Mouse (Mus musculus): ENCODE results near the gene Wscd1. TPM values are rescaled to one million over a fixed set of nuclear protein-coding genes. Genes with fewer than 3 reads are reported as not detected.
A peak's percentile ranks its signal among the peaks of the same experiment; 100 is the strongest.

Wscd1 gene
- polyA plus RNA-seq, 1 experiment from 2014 or later = 50.6 TPM

DNA sequence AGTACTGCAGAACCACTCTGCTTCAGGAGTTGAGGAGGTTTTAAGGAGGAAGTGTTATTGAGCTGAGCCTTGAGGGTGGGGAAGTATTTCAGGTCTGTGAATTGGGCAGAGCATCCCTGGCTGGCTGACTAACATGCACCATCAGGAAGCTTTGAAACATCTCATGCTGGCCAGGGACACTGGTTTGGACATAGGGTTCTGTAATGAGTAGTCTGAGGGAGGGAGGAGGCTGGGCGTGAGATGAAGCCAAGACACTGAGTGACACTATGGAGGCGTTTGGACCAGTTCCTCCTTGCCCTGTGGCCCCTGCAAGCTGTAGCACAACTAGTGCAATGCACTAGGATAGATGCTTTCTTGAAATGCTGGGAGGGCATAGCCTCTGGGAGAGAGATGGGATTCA, 5.4 kb downstream of the Wscd1 start:
- peak overlapping the region; percentile 87 for H3K27ac ChIP-seq (replicated peaks)
- ATAC-seq (ENCODE audit: low read depth) = no peak
- peak overlapping the region; percentile 85 for H3K4me2 ChIP-seq
- H3K27me3 ChIP-seq = no peaks in the 10 kb centered on the region
- peaks cover 88% of the 10 kb centered on the region for H3K4me1 ChIP-seq (replicated peaks)
- 57% methylated on average over 2 of the region's 2 CpGs for WGBS
- H3K4me3 ChIP-seq = no peak overlapping the region
- no peak overlapping the region for H3K9ac ChIP-seq
- no peaks in the 10 kb centered on the region for H3K9me3 ChIP-seq
- peaks cover 6% of the 10 kb centered on the region; the same call in 1 of the 2 replicates for H3K36me3 ChIP-seq

DNA sequence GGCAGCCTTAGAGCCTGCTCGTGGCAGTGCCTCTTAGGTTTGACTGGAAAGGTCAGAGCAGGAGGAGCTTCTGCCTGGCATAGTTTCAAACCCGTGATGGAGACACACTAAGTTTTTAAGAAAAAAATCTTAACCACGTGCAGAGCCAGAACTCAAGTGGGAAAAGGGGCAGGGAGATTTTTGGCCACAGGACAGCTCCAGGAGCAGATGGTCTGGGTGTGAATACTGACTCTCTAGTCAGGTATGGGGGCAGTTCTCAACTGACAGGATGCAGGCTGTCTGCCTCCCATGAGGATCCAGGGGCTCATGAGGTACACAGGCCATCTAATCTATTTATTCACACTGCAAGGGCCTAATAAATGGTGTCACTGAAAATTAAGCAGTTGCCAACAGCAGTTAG, 6.6 kb downstream of the Wscd1 start:
- peaks cover 9% of the 10 kb centered on the region; the same call in 1 of the 2 replicates for H3K36me3 ChIP-seq
- H3K4me2 ChIP-seq = 0 out of 2 replicates have a peak overlapping the region, but pooled peaks have one; percentile 5
- no peaks in the 10 kb centered on the region for H3K27me3 ChIP-seq
- ATAC-seq (ENCODE audit: low read depth) = no peak
- no peak overlapping the region for H3K4me3 ChIP-seq
- peak overlapping the region; percentile 87 for H3K27ac ChIP-seq (replicated peaks)
- H3K4me1 ChIP-seq (replicated peaks) = peaks cover 95% of the 10 kb centered on the region
- 37% methylated on average over 3 of the region's 3 CpGs for WGBS
- H3K9ac ChIP-seq = no peak overlapping the region
- no peaks in the 10 kb centered on the region for H3K9me3 ChIP-seq

GRCm38 (mm10) chr11:71758211-71759110, 8.7 kb downstream of the Wscd1 start:
- Histone ChIP-seq H3K9ac (peak overlapping the region; percentile 23; the same call in 1 of the 2 replicates), H3K4me3 (no peak overlapping the region), H3K9me3 (no peaks in the 10 kb centered on the region), H3K27ac (replicated peaks) (peak overlapping the region; percentile 87), H3K4me1 (replicated peaks) (peaks cover 98% of the 10 kb centered on the region), H3K4me2 (peak overlapping the region; percentile 9), H3K27me3 (no peaks in the 10 kb centered on the region), H3K36me3 (peaks cover 9% of the 10 kb centered on the region; the same call in 1 of the 2 replicates)
- WGBS = 16% methylated on average over 21 of the region's 21 CpGs
- ATAC-seq (ENCODE audit: low read depth) = peak; percentile 81

DNA sequence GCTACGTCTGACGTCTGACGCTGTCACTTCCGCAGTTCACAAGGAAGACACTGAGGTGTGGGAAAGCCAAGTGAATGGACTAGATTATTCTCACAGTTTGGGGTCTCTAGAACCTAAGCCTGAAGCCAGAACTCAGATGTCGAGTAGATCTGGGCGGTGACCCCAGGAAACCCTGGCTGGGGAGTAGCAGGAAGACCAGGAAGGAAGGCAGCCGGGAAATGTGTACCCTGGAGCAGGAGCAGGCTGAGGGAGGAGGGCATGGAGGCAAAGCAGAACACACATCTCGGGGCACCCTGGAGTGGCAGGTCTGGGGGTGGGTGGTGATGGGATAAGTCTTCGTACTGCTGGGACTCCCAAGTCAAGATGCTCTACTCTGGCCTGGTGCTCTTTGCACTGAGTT, 11.3 kb downstream of the Wscd1 start:
- no peaks in the 10 kb centered on the region for H3K9me3 ChIP-seq
- WGBS = 80% methylated on average over 9 of the region's 9 CpGs
- no peak overlapping the region for H3K4me3 ChIP-seq
- H3K27me3 ChIP-seq = no peaks in the 10 kb centered on the region
- no peak overlapping the region; the same call in 1 of the 2 replicates for H3K27ac ChIP-seq (replicated peaks)
- no peak overlapping the region for H3K4me2 ChIP-seq
- no peak overlapping the region for H3K9ac ChIP-seq
- ATAC-seq (ENCODE audit: low read depth) = no peak
- peaks cover 98% of the 10 kb centered on the region for H3K4me1 ChIP-seq (replicated peaks)
- peaks cover 9% of the 10 kb centered on the region; the same call in 1 of the 2 replicates for H3K36me3 ChIP-seq

DNA sequence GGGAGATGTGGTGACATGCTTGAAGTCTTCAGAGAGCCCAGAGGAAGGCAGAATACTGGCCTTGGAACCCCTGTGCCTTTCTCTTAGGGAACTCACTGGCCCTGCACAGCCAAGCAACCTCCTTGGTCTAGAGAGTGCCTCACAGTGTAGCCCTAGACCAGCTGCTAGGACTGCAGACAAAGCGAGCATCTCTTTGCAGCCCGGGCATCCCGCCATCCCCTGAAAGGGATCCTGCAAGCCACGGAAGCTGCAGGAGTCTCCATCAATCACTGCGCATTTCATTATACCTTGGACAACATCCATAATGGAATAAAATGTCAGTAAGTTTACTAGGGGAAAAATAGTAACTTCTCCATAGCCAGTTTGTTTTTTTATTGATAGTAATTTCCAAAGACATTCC, 13.4 kb downstream of the Wscd1 start:
- Histone ChIP-seq H3K9me3 (no peaks in the 10 kb centered on the region), H3K9ac (no peak overlapping the region), H3K36me3 (peaks cover 15% of the 10 kb centered on the region), H3K4me2 (no peak overlapping the region), H3K27me3 (no peaks in the 10 kb centered on the region), H3K4me3 (no peak overlapping the region), H3K4me1 (replicated peaks) (peaks cover 77% of the 10 kb centered on the region), H3K27ac (replicated peaks) (peak overlapping the region; percentile 83)
- WGBS = 16% methylated on average over 5 of the region's 5 CpGs
- ATAC-seq (ENCODE audit: low read depth) = peak; percentile 85

GRCm38 (mm10) chr11:71763651-71764275, 14.0 kb downstream of the Wscd1 start:
- peak; percentile 78 for ATAC-seq (ENCODE audit: low read depth)
- H3K36me3 ChIP-seq = peaks cover 20% of the 10 kb centered on the region
- whole genome bisulfite sequencing = 17% methylated on average over 5 of the region's 5 CpGs
- H3K27ac ChIP-seq (replicated peaks) = peak overlapping the region; percentile 83
- H3K9me3 ChIP-seq = no peaks in the 10 kb centered on the region
- H3K4me2 ChIP-seq = no peak overlapping the region
- peaks cover 71% of the 10 kb centered on the region for H3K4me1 ChIP-seq (replicated peaks)
- no peak overlapping the region for H3K4me3 ChIP-seq
- no peaks in the 10 kb centered on the region for H3K27me3 ChIP-seq
- H3K9ac ChIP-seq = no peak overlapping the region

DNA sequence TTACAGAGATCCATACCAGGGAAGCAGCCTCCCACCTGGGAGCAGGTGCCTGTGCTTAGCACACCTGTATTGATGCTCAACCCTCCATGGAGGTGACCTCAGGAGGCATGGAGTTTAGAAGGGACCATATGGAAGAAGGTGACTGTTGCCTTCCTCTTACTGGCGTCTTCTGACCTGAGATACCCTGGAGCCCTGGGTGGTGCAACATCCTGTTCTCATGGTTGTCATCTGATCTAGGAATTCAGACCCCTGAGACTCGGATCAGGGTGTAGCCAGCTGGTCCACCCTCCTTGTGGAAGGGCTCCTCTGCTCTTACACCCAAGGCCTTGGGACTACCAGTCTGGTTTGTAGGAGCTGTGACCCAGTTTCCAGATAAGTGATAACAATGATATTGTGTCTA, 15.0 kb downstream of the Wscd1 start:
- H3K27ac ChIP-seq (replicated peaks) = peak overlapping the region; percentile 83
- H3K4me1 ChIP-seq (replicated peaks) = peaks cover 65% of the 10 kb centered on the region
- no peaks in the 10 kb centered on the region for H3K27me3 ChIP-seq
- H3K9me3 ChIP-seq = no peaks in the 10 kb centered on the region
- H3K4me2 ChIP-seq = no peak overlapping the region
- no peak for ATAC-seq (ENCODE audit: low read depth)
- H3K9ac ChIP-seq = no peak overlapping the region
- H3K4me3 ChIP-seq = no peak overlapping the region
- 85% methylated on average over 2 of the region's 2 CpGs for WGBS
- peaks cover 20% of the 10 kb centered on the region for H3K36me3 ChIP-seq

GRCm38 (mm10) chr11:71765335-71765734, 15.6 kb downstream of the Wscd1 start:
- WGBS = 63% methylated on average over 6 of the region's 6 CpGs
- H3K4me1 ChIP-seq (replicated peaks) = peaks cover 65% of the 10 kb centered on the region

GRCm38 (mm10) chr11:71766380-71766779, 16.7 kb downstream of the Wscd1 start:
- Histone ChIP-seq H3K27ac (replicated peaks) (no peak overlapping the region), H3K4me3 (no peak overlapping the region), H3K9me3 (no peaks in the 10 kb centered on the region), H3K4me1 (replicated peaks) (peaks cover 58% of the 10 kb centered on the region), H3K4me2 (no peak overlapping the region), H3K27me3 (no peaks in the 10 kb centered on the region), H3K9ac (no peak overlapping the region), H3K36me3 (peaks cover 19% of the 10 kb centered on the region)
- 97% methylated on average over 1 of the region's 1 CpGs for WGBS
- no peak for ATAC-seq (ENCODE audit: low read depth)

More at GRCm38 (mm10) chr11:71765335-71765734, 15.6 kb downstream of the Wscd1 start:
- Histone ChIP-seq H3K9me3 (no peaks in the 10 kb centered on the region), H3K27ac (replicated peaks) (no peak overlapping the region), H3K36me3 (peaks cover 15% of the 10 kb centered on the region), H3K9ac (no peak overlapping the region), H3K27me3 (no peaks in the 10 kb centered on the region), H3K4me3 (no peak overlapping the region), H3K4me2 (no peak overlapping the region)
- no peak for ATAC-seq (ENCODE audit: low read depth)

- Histone ChIP-seq H3K4me1 (replicated peaks) (peaks cover 56% of the 10 kb centered on the region), H3K27ac (replicated peaks) (no peak overlapping the region), H3K4me3 (no peak overlapping the region), H3K36me3 (peaks cover 31% of the 10 kb centered on the region), H3K9ac (no peak overlapping the region), H3K4me2 (no peak overlapping the region), H3K27me3 (no peaks in the 10 kb centered on the region), H3K9me3 (no peaks in the 10 kb centered on the region)
- ATAC-seq (ENCODE audit: low read depth) = no peak
- 73% methylated on average over 3 of the region's 3 CpGs for WGBS
Measured at GRCm38 (mm10) chr11:71767726-71768125, 18.0 kb downstream of the Wscd1 start.

DNA sequence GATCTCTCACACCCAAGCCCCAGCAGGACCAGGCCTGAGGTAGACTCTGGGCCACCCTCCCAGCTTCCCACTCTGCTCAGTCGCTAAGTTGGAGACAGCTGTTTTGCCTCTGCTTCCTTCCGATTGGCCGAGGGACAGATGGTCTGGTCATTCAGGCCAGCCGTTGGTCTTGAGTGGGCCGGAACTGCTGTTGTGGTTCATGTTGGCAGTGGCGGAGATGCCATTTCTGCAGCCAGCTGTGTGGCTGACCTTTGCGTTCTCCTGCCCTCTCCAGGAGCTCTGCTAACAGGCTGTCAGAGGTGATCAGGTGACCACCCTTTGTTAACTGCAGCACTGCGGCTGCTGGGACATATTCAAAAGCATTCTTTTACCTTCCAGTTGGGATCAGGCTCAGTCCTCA, 20.0 kb downstream of the Wscd1 start:
- Histone ChIP-seq H3K9ac (no peak overlapping the region), H3K27me3 (no peaks in the 10 kb centered on the region), H3K36me3 (peaks cover 32% of the 10 kb centered on the region), H3K9me3 (no peaks in the 10 kb centered on the region), H3K27ac (replicated peaks) (no peak overlapping the region), H3K4me3 (no peak overlapping the region), H3K4me1 (replicated peaks) (peaks cover 54% of the 10 kb centered on the region), H3K4me2 (no peak overlapping the region)
- no peak for ATAC-seq (ENCODE audit: low read depth)
- WGBS = 70% methylated on average over 8 of the region's 8 CpGs

DNA sequence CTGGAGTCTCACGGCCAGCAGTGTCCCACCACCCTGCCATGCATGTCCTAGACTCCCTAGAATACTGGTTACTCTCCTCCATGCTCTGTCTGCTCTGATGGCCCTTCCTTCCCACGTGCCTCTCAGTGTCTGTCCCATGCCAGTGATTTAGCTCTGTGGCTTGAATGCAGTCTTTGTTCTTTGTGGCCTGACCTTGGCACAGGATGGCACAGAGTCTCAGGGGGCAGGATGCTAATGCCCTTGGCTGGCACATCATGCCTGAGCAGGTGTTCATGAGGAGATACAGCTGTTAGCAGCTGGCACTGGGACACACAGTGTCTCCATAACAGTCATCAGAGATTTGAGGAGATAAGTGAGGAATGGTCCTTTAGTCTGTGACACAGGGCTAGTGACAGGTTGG, 20.8 kb downstream of the Wscd1 start:
- Histone ChIP-seq H3K4me2 (no peak overlapping the region), H3K27ac (replicated peaks) (no peak overlapping the region), H3K36me3 (peaks cover 35% of the 10 kb centered on the region), H3K9ac (no peak overlapping the region), H3K4me1 (replicated peaks) (peaks cover 47% of the 10 kb centered on the region), H3K4me3 (no peak overlapping the region), H3K27me3 (no peaks in the 10 kb centered on the region), H3K9me3 (no peaks in the 10 kb centered on the region)
- 34% methylated on average over 2 of the region's 2 CpGs for WGBS
- ATAC-seq (ENCODE audit: low read depth) = no peak

Data from neural tube, embryonic 13.5 days (tissue).